Mouse (Mus musculus) erythroblast, embryonic 14.5 days (primary cell): Measurements from ENCODE around the gene Lmo1. TPM values are rescaled to one million over a fixed set of nuclear protein-coding genes. Genes with fewer than 3 reads are reported as not detected.
"Not testable (repeated sequence)": the region's sequence is repeated elsewhere in the genome, so short reads cannot be mapped to it uniquely, and the experiment has no call there.

Experiments
- H3K27me3 ChIP-seq: 2 replicates; pipeline ENCODE4 v1.6.1; 2012; ENCODE audit warnings: inconsistent platforms; ENCODE audit not compliant: control insufficient read depth
- H3K36me3 ChIP-seq: 2 replicates; pipeline ENCODE4 v1.6.1; 2012; ENCODE audit warnings: mild to moderate bottlenecking, inconsistent platforms; ENCODE audit not compliant: control insufficient read depth
- H3K4me1 ChIP-seq: 2 replicates; pipeline ENCODE4 v1.6.1; 2012; ENCODE audit warnings: inconsistent platforms; ENCODE audit not compliant: control insufficient read depth
- H3K4me3 ChIP-seq: replicated peaks from 2 replicates; pipeline ENCODE3; 2012; ENCODE audit warnings: moderate library complexity, mild to moderate bottlenecking, inconsistent platforms
- H3K9me3 ChIP-seq: 2 replicates; pipeline ENCODE4 v1.6.1; 2012; ENCODE audit warnings: low read length, inconsistent platforms, mixed read lengths; ENCODE audit not compliant: control insufficient read depth
- GATA1 ChIP-seq: IDR thresholded peaks from 2 replicates; pipeline ENCODE4 v1.6.1; 2012; ENCODE audit warnings: low read length, inconsistent platforms, mixed read lengths
- TAL1 ChIP-seq: IDR thresholded peaks from 3 replicates; pipeline ENCODE4 v1.6.1; 2012; ENCODE audit warnings: low read length, inconsistent platforms, mixed read lengths
- polyA plus RNA-seq: library from polyadenylated mRNA; stranded (reverse); fragments of >175 nt; gene quantifications from 2 replicates; pipeline ENCODE4 v1.2.3, GENCODE M21; 2012

The Lmo1 gene
- polyA plus RNA-seq, 1 experiment = not detected

GRCm38 (mm10) chr7:109129946-109130686 lies 44.9 kb downstream of the Lmo1 start:
- H3K4me3 ChIP-seq = no peak overlapping the region
- peaks cover 3% of the 10 kb centered on the region; the same call in 1 of the 2 replicates for H3K9me3 ChIP-seq
- H3K27me3 ChIP-seq = peaks cover 11% of the 10 kb centered on the region; the same call in 1 of the 2 replicates
- peaks cover 2% of the 10 kb centered on the region; the same call in 1 of the 2 replicates for H3K4me1 ChIP-seq
- no peak for TF ChIP-seq GATA1
- H3K36me3 ChIP-seq = no peaks in the 10 kb centered on the region

GRCm38 (mm10) chr7:109129442-109129841 lies 45.6 kb downstream of the Lmo1 start:
- H3K9me3 ChIP-seq = peaks cover 3% of the 10 kb centered on the region; the same call in 1 of the 2 replicates
- H3K4me1 ChIP-seq = peaks cover 4% of the 10 kb centered on the region; the same call in 1 of the 2 replicates
- no peak for TF ChIP-seq TAL1
- TF ChIP-seq GATA1 = no peak
- H3K4me3 ChIP-seq = no peak overlapping the region
- no peaks in the 10 kb centered on the region for H3K36me3 ChIP-seq
- H3K27me3 ChIP-seq = peaks cover 16% of the 10 kb centered on the region

- TF ChIP-seq GATA1 = no peak
- TF ChIP-seq TAL1 = no peak
- H3K27me3 ChIP-seq = no peaks in the 10 kb centered on the region
- no peak overlapping the region for H3K4me3 ChIP-seq
- peaks cover 61% of the 10 kb centered on the region for H3K4me1 ChIP-seq
- no peaks in the 10 kb centered on the region for H3K36me3 ChIP-seq
- no peaks in the 10 kb centered on the region for H3K9me3 ChIP-seq
Observed at GRCm38 (mm10) chr7:109115929-109116328, 59.1 kb downstream of the Lmo1 start.

GRCm38 (mm10) chr7:109115488-109115887 lies 59.5 kb downstream of the Lmo1 start:
- not testable (repeated sequence) for H3K27me3 ChIP-seq, H3K9me3 ChIP-seq, H3K36me3 ChIP-seq, H3K4me3 ChIP-seq
- peaks cover 66% of the 10 kb centered on the region for H3K4me1 ChIP-seq

GRCm38 (mm10) chr7:109114950-109115349 lies 60.1 kb downstream of the Lmo1 start:
- H3K27me3 ChIP-seq = no peaks in the 10 kb centered on the region
- peaks cover 71% of the 10 kb centered on the region for H3K4me1 ChIP-seq
- no peaks in the 10 kb centered on the region for H3K9me3 ChIP-seq
- no peaks in the 10 kb centered on the region for H3K36me3 ChIP-seq
- TF ChIP-seq TAL1 (peak; percentile 96), GATA1 (peak; percentile 98)
- H3K4me3 ChIP-seq = peak overlapping the region; percentile 47

- peaks cover 62% of the 10 kb centered on the region for H3K4me1 ChIP-seq
- no peaks in the 10 kb centered on the region for H3K9me3 ChIP-seq
- no peaks in the 10 kb centered on the region for H3K36me3 ChIP-seq
- TF ChIP-seq GATA1 = peak; percentile 53; the same call in 1 of the 2 replicates
- peak; percentile 63 for TF ChIP-seq TAL1
- peak overlapping the region; percentile 41 for H3K4me3 ChIP-seq
- H3K27me3 ChIP-seq = no peaks in the 10 kb centered on the region
Observed at GRCm38 (mm10) chr7:109111000-109111399, 64.0 kb downstream of the Lmo1 start.

GRCm38 (mm10) chr7:109104894-109105293 lies 70.1 kb downstream of the Lmo1 start:
- peaks cover 13% of the 10 kb centered on the region for H3K4me1 ChIP-seq
- no peak for TF ChIP-seq GATA1
- TF ChIP-seq TAL1 = no peak
- H3K36me3 ChIP-seq = no peaks in the 10 kb centered on the region
- H3K9me3 ChIP-seq = no peaks in the 10 kb centered on the region
- no peak overlapping the region for H3K4me3 ChIP-seq
- H3K27me3 ChIP-seq = no peaks in the 10 kb centered on the region

- Histone ChIP-seq H3K36me3 (no peaks in the 10 kb centered on the region), H3K9me3 (no peaks in the 10 kb centered on the region), H3K27me3 (no peaks in the 10 kb centered on the region), H3K4me3 (no peak overlapping the region), H3K4me1 (peaks cover 16% of the 10 kb centered on the region)
- TF ChIP-seq TAL1 (no peak), GATA1 (no peak)
Observed at GRCm38 (mm10) chr7:109101167-109101566, 73.8 kb downstream of the Lmo1 start.

GRCm38 (mm10) chr7:109098145-109099018 lies 76.6 kb downstream of the Lmo1 start:
- no peak for TF ChIP-seq TAL1
- no peak for TF ChIP-seq GATA1
- Histone ChIP-seq H3K4me3 (no peak overlapping the region), H3K27me3 (peaks cover under 1% of the 10 kb centered on the region; the same call in 1 of the 2 replicates), H3K9me3 (no peaks in the 10 kb centered on the region), H3K4me1 (peaks cover 8% of the 10 kb centered on the region), H3K36me3 (no peaks in the 10 kb centered on the region)
